Mouse (Mus musculus): ENCODE results near the gene Il21r.

Il21r gene

GRCm38 (mm10) chr7:125645413-125645812 is 42.2 kb downstream of the Il21r start:
- DNase-seq = no peak

- no peak for DNase-seq
Measured at GRCm38 (mm10) chr7:125649013-125649412, 45.8 kb downstream of the Il21r start.

GRCm38 (mm10) chr7:125657511-125657910 is 54.3 kb downstream of the Il21r start:
- DNase-seq = no peak

GRCm38 (mm10) chr7:125663654-125664053 is 60.4 kb downstream of the Il21r start:
- no peak for DNase-seq

- no peak for DNase-seq
Measured at GRCm38 (mm10) chr7:125670865-125671264, 67.6 kb downstream of the Il21r start.

GRCm38 (mm10) chr7:125671396-125671795 is 68.2 kb downstream of the Il21r start:
- DNase-seq = no peak

- DNase-seq = peak; percentile 46 to 65
Measured at GRCm38 (mm10) chr7:125674916-125675315, 71.7 kb downstream of the Il21r start.

- no peak for DNase-seq
Measured at GRCm38 (mm10) chr7:125678756-125679155, 75.5 kb downstream of the Il21r start.

- no peak for DNase-seq
Measured at GRCm38 (mm10) chr7:125679936-125680335, 76.7 kb downstream of the Il21r start.

Measured in cerebellum, postnatal 36 days (tissue).